Mouse (Mus musculus) hindbrain, embryonic 11.5 days (tissue): ENCODE data around the gene Hnf1b. TPM values are rescaled to one million over a fixed set of nuclear protein-coding genes. Genes with fewer than 3 reads are reported as not detected.
A peak's percentile ranks its signal among the peaks of the same experiment; 100 is the strongest.

Source experiments
- ATAC-seq: fragments of 200-750 bp; cut with Nextera tagmentation; 2 replicates; pipeline ENCODE4 v1.8.0; 2017; ENCODE audit warnings: mild to moderate bottlenecking, moderate TSS enrichment, moderate library complexity; ENCODE audit not compliant: low FRiP score
- DNase-seq: peaks from one replicate; pipeline ENCODE4 v3.0.0-alpha.2; 2015; ENCODE audit warnings: low spot score
- H3K27ac ChIP-seq: fragments of 300-500 bp; sonication (generic); 2 replicates; pipeline ENCODE4 v1.5.1; 2014; ENCODE audit warnings: mild to moderate bottlenecking, low read depth, low read length
- H3K27me3 ChIP-seq: fragments of 300-500 bp; sonication (generic); 2 replicates; pipeline ENCODE4 v1.6.1; 2014; ENCODE audit warnings: mild to moderate bottlenecking, low read length, moderate library complexity, mixed read lengths; ENCODE audit not compliant: control insufficient read depth, insufficient read depth
- H3K36me3 ChIP-seq: fragments of 300-500 bp; sonication (generic); 2 replicates; pipeline ENCODE4 v1.6.1; 2014; ENCODE audit warnings: mild to moderate bottlenecking, low read length, moderate library complexity, mixed read lengths; ENCODE audit not compliant: control insufficient read depth, insufficient read depth
- H3K4me1 ChIP-seq: fragments of 300-500 bp; sonication (generic); replicated peaks from 2 replicates; pipeline ENCODE4 v1.6.1; 2014; ENCODE audit warnings: low read length, mixed read lengths; ENCODE audit not compliant: control insufficient read depth, insufficient read depth
- H3K4me2 ChIP-seq: fragments of 300-500 bp; sonication (generic); replicated peaks from 2 replicates; pipeline ENCODE4 v1.6.1; 2014; ENCODE audit warnings: mild to moderate bottlenecking, low read depth, low read length
- H3K4me3 ChIP-seq: fragments of 300-500 bp; sonication (generic); 2 replicates; pipeline ENCODE4 v1.5.1; 2014; ENCODE audit warnings: low read depth, low read length
- H3K9ac ChIP-seq: fragments of 300-500 bp; sonication (generic); 2 replicates; pipeline ENCODE4 v1.6.1; 2014; ENCODE audit warnings: low read depth, low read length
- H3K9me3 ChIP-seq: fragments of 300-500 bp; sonication (generic); 2 replicates; pipeline ENCODE4 v1.6.1; 2016; ENCODE audit warnings: low read length; ENCODE audit not compliant: control insufficient read depth
- WGBS: fragments of 180-500 bp; shearing (Covaris S2); extraction: QIAGEN DNeasy Blood & Tissue Kit; methylation state at CpG from one replicate; pipeline ENCODE4 v1.1.7; 2014; 5-methylcytosine and 5-hydroxymethylcytosine counted together
- polyA plus RNA-seq: library from polyadenylated mRNA; unstranded; fragments of >200 nt; fragmentation: Nextera tagmentation; extraction: Ambion mirVana; gene quantifications from 2 replicates; pipeline ENCODE4 v1.2.1, GENCODE M21; 2014

Hnf1b gene
- polyA plus RNA-seq, 1 experiment from 2014 or later = 0.32 TPM

- Histone ChIP-seq H3K9me3 (no peaks in the 10 kb centered on the region), H3K4me3 (no peak overlapping the region), H3K4me1 (no peaks in the 10 kb centered on the region), H3K9ac (no peak overlapping the region), H3K27ac (no peak overlapping the region), H3K4me2 (no peak overlapping the region), H3K36me3 (no peaks in the 10 kb centered on the region), H3K27me3 (no peaks in the 10 kb centered on the region)
- ATAC-seq = no peak
- no peak for DNase-seq
- 42% methylated on average over 10 of the region's 10 CpGs for WGBS
These were observed 29.9 kb upstream of the Hnf1b start for GRCm38 (mm10) chr11:83819806-83820483.

GRCm38 (mm10) chr11:83826142-83826541, 23.7 kb upstream of the Hnf1b start:
- DNase-seq = no peak
- Histone ChIP-seq H3K27me3 (no peaks in the 10 kb centered on the region), H3K9me3 (no peaks in the 10 kb centered on the region)

GRCm38 (mm10) chr11:83828553-83829142, 21.2 kb upstream of the Hnf1b start:
- Histone ChIP-seq H3K36me3 (no peaks in the 10 kb centered on the region), H3K27me3 (no peaks in the 10 kb centered on the region), H3K27ac (no peak overlapping the region), H3K4me3 (no peak overlapping the region), H3K4me2 (no peak overlapping the region), H3K4me1 (no peaks in the 10 kb centered on the region), H3K9me3 (no peaks in the 10 kb centered on the region), H3K9ac (no peak overlapping the region)
- 88% methylated on average over 8 of the region's 8 CpGs for whole genome bisulfite sequencing
- no peak for DNase-seq
- ATAC-seq = no peak

More at GRCm38 (mm10) chr11:83826142-83826541, 23.7 kb upstream of the Hnf1b start:
- 92% methylated on average over 3 of the region's 3 CpGs for WGBS
- ATAC-seq = no peak
- no peaks in the 10 kb centered on the region for H3K4me1 ChIP-seq
- no peaks in the 10 kb centered on the region for H3K36me3 ChIP-seq
- no peak overlapping the region for H3K27ac ChIP-seq
- no peak overlapping the region for H3K9ac ChIP-seq
- H3K4me3 ChIP-seq = no peak overlapping the region
- H3K4me2 ChIP-seq = no peak overlapping the region

DNA sequence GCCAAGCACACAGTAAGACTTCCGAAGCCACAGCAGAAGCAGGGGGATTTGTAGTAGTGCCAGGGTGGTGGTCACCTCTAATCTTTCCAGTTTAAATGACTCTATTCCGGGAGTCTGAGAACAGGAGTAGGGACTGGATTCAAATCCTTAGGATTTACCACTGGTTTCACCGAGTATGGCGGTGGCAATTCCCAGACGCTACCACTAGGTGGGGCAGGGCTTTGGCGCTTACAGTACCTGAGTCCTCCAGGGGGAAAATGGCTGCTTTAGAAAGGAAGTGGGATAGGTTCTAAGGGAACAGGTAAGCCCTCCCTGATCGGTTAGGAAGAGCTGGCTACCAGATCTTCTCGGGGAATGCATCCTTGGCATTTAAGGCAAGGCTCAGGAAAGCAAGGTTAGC, 17.5 kb upstream of the Hnf1b start:
- Histone ChIP-seq H3K27me3 (no peaks in the 10 kb centered on the region), H3K4me1 (no peaks in the 10 kb centered on the region), H3K9ac (no peak overlapping the region), H3K36me3 (no peaks in the 10 kb centered on the region), H3K4me2 (no peak overlapping the region), H3K27ac (no peak overlapping the region), H3K9me3 (no peaks in the 10 kb centered on the region), H3K4me3 (no peak overlapping the region)
- DNase-seq (peak; percentile 69), ATAC-seq (no peak)
- 41% methylated on average over 8 of the region's 8 CpGs for WGBS

GRCm38 (mm10) chr11:83833517-83833916, 16.3 kb upstream of the Hnf1b start:
- no peaks in the 10 kb centered on the region for H3K9me3 ChIP-seq
- DNase-seq (no peak), ATAC-seq (no peak)
- H3K9ac ChIP-seq = no peak overlapping the region
- WGBS = 89% methylated on average over 5 of the region's 6 CpGs
- no peak overlapping the region for H3K27ac ChIP-seq
- H3K4me1 ChIP-seq = no peaks in the 10 kb centered on the region
- no peak overlapping the region for H3K4me3 ChIP-seq
- no peaks in the 10 kb centered on the region for H3K36me3 ChIP-seq
- H3K4me2 ChIP-seq = no peak overlapping the region
- no peaks in the 10 kb centered on the region for H3K27me3 ChIP-seq

DNA sequence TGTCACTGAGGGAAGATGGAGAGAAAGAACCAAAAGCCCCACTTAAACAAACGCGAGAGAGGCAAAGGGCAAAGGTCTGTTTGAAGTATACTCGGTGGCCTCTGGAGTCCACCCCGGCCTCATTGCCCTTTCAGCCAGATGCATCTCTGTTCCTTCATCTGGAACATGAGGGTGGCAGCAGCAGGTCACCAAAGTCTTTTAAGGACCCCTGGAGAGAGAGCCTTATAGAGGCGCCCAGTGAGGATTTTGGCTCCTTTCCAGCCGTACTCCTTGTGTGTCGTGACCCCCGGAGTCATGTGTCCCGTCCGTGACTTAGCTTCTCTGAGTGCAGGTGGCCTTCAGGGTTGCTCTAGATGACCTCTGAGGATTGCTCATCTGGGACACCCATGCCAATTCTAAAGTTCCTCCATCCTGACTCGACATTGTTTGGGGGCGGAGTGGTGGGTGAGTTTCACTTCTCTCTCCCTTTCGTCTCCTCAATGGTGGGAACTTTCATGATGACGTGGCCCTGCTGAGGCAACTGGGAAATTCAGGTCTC, 15.8 kb upstream of the Hnf1b start:
- no peak overlapping the region for H3K4me2 ChIP-seq
- WGBS = 73% methylated on average over 14 of the region's 14 CpGs
- no peak for ATAC-seq

DNA sequence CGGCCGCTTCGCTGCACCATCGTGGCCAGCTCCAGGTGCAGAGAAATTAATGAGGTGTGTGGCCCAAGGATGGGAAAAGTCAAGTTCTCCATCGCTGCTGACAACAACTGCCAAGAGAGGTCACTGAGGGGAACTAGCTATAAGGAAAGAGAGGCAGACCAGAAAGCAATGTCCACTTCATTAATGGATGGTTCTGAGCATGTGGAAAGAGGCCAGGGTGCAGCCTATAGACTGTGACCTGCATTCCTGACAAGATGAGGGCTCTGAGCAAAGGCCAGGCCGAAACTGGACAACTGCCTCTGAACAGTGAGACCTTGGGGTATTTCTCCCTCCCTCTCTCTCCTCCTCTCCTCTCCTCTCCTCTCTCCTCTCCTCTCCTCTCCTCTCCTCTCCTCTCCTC, 10.4 kb upstream of the Hnf1b start:
- ATAC-seq (no peak), DNase-seq (no peak)
- H3K4me2 ChIP-seq = no peak overlapping the region
- 83% methylated on average over 6 of the region's 6 CpGs for WGBS
- H3K9me3 ChIP-seq = no peaks in the 10 kb centered on the region
- H3K27me3 ChIP-seq = no peaks in the 10 kb centered on the region
- H3K27ac ChIP-seq = no peak overlapping the region
- H3K4me1 ChIP-seq = no peaks in the 10 kb centered on the region
- no peak overlapping the region for H3K4me3 ChIP-seq
- no peaks in the 10 kb centered on the region for H3K36me3 ChIP-seq
- H3K9ac ChIP-seq = no peak overlapping the region

More for the DNA sequence above, 15.8 kb upstream of the Hnf1b start:
- H3K9me3 ChIP-seq = no peaks in the 10 kb centered on the region
- no peaks in the 10 kb centered on the region for H3K36me3 ChIP-seq
- H3K9ac ChIP-seq = no peak overlapping the region
- no peaks in the 10 kb centered on the region for H3K4me1 ChIP-seq
- no peak overlapping the region for H3K27ac ChIP-seq
- no peak overlapping the region for H3K4me3 ChIP-seq
- DNase-seq = no peak
- no peaks in the 10 kb centered on the region for H3K27me3 ChIP-seq

DNA sequence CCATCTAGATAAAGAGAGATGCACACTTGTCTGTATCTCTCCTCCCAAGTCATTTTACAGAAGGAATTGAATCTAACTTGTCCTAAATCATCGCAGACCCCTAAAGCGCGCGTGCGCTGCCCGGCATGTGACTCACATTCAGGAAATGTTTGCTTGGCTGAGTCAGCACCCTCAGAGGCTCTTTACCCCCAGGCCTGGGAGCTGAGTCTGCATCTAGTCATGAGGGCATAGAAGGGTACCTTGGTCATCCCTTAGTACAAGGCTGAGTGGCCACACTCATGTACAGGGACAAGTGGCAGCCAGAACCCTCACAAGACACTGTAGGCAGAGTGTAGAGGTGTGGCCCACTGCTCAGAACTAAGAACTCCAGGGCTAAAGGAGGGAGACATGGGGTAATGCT, 6.3 kb upstream of the Hnf1b start:
- WGBS = 96% methylated on average over 6 of the region's 6 CpGs
- Histone ChIP-seq H3K4me3 (no peak overlapping the region), H3K9me3 (no peaks in the 10 kb centered on the region), H3K9ac (no peak overlapping the region), H3K4me1 (no peaks in the 10 kb centered on the region), H3K27ac (no peak overlapping the region), H3K27me3 (peaks cover 6% of the 10 kb centered on the region; the same call in 1 of the 2 replicates), H3K4me2 (no peak overlapping the region), H3K36me3 (no peaks in the 10 kb centered on the region)
- DNase-seq (no peak), ATAC-seq (no peak)
